Mouse (Mus musculus) heart, adult 9 months (tissue): Measurements from ENCODE around the gene Bmp8b.
A peak's percentile ranks its signal among the peaks of the same experiment; 100 is the strongest.
"Not testable (repeated sequence)": the region's sequence is repeated elsewhere in the genome, so short reads cannot be mapped to it uniquely, and the experiment has no call there.

Experiments
- DNase-seq, 2 experiments: peaks; one replicate each; pipeline ENCODE4 v3.0.0; 2022; ENCODE audit warnings: low spot score in 2 of 2

The Bmp8b gene

DNA sequence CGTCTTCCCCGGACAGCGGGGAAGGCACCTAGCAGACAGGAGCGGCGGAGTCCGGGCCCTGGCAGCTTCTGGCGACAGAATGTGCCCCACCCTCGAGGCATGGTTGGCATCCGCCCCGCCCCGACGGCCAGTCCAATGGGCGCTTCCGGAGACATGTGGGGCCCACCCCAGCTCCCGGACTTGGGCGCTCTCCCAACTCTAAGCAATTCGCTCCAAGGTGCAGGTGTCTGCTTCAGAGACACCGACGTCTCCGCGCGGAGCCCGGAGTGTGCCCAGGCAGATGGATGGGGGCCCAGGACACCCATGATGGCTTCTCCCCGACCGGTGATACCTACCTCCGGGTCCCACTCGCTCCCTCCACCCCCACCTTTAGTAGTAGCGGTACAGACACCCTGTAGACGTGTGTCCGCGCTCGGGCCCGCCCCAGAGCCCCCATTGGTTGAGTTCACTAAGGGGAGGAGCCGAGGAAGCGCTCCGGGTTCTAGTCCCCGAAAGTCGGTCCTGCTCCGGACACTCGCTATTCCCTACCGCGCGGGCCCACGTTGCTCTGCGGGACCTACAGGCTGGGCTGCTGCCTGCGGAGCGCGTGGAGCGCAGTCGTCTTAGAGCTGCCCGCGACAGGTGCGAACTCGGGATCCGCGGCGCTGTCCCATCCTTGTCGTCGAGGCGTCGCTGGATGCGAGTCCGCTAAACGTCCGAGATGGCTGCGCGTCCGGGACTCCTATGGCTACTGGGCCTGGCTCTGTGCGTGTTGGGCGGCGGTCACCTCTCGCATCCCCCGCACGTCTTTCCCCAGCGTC is at the start of gene Bmp8b:
Gene Bmp8b, plus strand, starts transcription at position 515 of the 800 bp plus-strand sequence.
- DNase-seq: no peak

DNA sequence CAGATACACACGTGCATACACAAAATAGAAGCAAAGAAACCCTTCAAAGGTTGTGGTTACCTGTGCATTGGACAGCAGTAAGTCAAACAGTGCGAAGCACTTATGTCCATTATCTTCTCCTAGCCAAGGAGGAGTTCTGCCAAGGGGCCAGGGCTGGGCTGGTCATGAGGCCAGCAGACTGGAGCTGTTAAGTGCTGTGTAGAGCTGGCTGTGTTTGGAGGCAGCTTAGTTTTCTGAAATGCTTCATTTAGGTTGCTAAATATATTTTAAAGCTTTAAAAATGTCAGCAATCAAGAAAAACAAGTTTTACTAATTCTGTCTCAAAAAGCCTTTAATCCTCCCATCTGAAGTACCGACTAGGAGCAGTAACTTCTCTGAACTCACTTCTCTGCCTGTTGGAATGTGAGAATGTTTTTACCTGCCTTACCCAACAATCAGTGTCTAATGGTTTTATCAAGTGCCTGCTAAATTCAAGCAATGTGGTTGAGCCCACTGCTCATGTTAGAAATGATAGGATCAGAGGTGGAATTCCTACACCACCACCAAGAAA is 48.3 kb upstream of the Bmp8b start:
- no peak for DNase-seq

DNA sequence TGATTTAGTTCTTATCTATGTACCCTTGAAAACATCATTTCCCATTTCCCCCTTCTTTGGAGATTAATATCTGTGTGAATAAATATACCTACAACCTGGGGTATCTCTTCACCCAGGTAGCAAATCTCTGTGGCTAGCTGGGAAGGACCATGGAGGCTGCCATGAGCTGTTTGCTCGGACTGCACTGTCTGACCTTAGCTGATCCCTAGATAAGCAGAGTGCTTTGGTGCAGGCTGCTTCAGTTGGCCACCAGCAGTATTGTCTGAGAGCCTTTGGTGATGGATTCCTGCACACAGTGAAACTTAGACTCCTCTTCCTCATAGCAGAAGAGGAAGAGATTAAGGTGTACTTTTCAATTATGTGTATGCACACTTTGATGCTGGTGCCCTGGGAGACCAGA is 47.0 kb upstream of the Bmp8b start:
- no peak for DNase-seq

DNA sequence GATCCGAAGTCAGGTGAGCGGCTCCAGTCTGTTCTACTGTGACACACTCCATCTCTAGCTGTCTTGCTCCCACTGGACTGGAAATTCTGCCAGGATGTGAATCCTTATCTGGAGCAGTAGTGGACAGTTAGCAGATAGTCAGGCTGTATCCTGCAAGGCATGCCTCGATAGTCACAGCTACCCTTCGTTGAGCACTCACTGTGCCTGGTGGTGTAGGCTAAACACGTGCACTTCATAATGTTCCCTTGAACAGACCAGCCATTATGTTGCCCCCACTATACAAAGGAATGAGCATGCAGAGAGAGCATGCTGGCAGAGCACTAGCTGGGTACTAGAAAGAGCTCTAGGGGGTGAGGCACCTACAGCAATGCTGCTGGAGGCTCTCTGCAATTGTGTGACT is 43.2 kb upstream of the Bmp8b start:
- DNase-seq: no peak

DNA sequence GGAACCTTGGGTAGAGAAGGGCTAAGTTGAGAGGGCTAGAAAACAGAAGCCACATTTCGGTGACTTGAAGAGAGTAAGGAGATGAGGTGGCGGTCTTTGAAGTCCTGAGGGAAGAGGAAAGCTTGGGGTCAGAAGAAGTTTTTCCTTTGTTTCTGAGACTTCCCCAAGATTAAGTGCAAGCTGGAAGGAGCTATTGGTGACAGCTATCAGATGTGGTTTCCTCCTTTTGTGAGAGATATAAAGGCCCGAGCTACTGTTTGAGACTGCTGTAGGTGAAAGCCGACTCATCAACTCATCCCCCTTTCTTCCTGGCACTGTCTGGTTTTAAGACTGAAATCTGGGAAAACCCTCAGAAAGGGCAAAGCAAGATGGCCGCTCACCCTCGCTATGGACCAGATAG is 36.3 kb upstream of the Bmp8b start:
- no peak for DNase-seq

DNA sequence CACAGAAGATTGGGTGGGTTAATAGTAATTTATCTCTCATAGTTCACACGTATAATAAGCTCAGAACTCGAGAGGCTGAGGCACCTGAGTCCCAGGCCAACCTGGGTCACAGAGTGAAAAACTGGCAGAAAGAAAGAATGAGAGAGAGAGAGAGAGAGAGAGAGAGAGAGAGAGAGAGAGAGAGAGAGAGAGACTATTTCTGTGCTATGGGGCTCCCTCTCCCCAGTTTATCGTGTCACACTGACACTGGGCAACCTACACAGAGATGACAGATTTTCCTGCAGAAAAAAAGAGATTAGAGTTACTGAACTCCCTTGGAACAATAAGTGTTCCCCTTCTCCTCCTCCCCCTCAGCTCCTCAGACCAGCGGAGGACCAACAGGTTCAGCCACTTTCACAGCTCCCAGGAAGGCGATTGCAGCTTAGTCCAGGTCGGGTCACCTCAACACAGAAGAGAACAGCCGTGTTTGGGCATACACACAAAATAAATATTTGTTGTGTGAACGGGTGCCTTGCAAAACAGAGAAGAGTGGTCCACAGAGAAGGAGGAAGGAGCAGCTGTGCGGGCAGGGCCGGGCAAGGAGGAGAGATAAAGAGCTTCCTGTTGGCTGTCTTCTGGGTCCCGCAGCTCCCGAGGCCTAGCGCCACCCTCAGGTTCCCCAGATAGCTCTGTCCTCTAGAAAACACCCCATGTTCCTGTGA is 33.5 kb upstream of the Bmp8b start:
- DNase-seq: no peak

DNA sequence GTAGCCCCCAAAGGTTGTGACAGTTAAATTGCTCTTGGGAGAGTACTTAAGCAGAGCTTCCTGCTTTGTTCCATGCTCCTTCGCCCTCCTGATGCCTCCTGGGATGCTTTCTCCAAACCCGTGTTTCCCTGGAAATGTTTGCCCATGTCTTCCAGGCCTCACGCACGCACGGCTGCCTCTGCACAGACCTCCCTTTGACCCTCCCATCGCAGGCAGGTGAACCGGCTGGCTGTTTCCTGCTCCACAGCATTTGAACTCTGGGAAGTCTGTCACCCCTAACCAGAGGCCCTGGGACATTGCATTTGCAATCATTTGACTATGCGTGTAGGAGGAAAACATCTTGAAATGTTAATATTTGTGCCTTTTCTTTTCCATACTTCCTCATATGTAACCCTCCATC is 28.0 kb upstream of the Bmp8b start:
- no peak for DNase-seq

DNA sequence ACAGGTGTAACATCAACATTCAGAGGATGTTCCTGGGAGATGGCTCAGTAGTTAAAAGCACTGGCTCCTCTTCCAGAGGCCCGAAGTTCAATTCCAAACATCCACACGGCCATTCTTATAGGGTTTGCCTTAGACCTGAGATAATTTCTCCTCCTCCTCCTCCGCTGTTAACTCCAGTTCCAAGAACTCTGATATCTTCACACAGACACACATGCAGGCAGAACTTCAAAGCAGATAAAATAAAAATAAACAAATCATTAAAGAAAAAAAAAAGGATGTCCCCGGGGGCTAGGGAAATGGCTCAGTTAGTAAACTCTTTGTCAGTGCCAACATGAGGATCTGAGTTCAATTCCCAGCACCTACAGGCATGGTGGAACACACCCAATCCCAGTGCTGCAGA is 26.7 kb upstream of the Bmp8b start:
- DNase-seq: no peak

DNA sequence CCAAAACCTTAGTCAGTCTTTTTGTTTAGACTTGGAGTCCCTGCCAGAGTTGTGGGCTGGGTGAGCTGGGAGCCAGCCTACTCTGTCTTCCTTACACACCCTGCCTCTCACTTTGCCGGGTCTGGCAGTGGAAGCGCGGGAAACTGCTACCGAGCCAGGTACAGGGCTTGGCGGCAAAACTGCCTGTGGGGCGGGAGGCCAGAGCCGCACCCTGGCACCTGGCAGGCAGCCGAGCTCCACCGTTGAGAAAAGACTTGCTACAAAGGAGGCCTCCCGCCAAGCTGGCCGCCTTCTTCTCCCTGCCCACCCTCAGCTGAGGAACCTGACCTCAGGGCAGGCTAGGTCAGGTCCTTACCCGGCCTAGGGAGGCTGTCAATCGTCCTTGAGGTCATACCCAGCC is 24.2 kb upstream of the Bmp8b start:
- no peak for DNase-seq

DNA sequence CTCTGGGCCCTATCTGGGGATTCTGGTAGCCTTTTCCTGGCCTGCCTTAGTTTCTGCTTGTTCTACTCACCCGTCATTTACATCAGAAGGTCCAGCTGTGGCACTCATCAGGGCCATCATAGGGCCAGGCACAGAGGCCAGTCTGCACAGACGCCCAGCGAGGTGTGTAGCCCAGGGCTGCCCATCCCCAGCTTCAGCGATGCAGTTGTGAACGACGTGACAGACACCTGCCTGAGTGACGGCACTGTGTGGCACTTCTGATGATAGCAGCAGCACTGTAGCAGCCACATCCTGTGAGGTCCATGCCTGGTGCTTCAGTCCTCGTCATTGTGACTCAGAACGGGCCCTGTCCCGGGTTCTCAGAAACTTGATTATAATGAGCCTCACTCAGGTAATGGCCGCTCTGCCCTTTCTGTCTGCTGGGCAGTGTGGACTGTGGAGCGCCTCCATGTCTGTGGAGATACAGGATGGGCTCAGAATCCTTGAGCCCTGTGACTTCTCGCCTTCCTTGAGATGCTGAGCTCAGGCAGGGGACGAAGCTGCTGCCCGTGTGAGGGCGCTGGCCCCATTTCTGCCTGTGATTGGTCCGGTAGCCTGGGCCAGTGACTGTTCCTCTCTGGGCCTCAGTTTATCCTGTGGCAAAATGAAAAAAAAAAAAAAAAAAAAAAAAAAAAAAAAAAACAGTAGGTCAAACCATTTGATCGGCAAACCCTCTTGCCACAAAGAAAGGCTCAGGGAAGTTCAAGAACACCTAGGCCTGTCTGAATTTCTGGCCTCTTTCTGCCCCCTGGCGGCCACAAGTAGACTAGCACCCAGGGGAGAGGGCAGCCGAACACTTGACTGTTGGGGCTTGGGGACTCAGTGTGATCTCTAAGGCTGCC is 22.4 kb upstream of the Bmp8b start:
- DNase-seq: peak; percentile 10 to 29

DNA sequence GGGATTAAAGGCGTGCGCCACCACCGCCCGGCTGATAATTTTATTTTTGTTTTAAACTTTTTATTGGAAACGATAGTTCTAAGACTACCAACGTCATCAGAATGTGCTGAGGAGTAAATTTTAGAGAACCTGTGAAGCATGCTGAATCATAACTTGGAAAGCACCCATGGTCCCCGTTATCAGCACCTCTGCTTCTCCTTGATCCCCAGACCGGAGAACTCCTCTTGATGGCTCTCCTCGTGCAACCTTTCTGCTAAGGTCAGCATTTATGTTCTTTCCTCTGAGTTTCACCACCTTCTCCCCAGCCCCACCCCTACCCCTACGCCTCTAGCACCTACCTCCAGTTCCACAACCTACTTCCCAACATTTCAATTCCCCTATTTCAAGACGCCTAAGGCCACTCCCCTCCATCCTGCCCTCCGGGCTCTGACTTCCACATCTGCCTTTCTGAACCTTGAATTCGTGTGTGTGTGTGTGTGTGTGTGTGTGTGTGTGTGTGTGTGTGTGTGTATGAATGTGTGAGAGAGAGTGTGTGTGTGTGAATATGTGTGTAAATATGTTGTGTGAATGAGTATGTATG is 21.6 kb upstream of the Bmp8b start:
- DNase-seq: no peak

DNA sequence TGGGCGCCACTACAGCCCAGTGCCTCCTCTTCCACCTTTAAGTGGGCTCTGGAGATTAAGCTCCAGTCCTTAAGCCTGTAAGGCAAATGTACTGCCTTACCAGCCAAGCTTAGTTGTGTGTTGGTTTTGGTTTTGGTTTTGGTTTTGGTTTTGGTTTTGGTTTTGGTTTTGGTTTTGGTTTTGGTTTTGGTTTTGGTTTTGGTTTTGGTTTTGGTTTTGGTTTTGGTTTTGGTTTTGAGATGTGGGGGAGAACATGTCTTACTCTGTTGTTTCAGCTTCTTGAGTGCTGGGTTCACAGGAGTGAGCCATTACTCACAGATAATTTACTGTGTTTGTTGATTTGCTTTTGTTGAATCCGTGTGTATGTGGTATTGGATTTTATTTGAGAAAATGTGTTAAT is 19.7 kb upstream of the Bmp8b start:
- no peak for DNase-seq

DNA sequence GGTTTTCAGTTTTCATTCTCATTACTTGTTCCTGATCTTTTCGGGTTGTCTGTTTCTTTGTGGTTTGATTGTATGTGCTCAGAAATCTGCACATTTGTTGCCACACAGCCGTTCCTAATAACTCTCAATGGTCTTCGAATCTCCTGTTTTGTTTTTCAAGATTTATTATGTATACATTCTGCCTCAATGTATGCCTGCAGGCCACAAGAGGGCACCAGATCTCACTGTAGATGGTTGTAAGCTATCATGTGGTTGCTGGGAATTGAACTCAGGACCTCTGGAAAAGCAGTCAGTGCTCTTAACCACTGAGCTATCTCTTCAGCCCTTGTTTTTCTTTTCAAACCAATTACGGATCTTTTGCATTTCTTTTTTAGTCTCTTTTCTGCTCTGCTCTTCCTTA is 18.6 kb upstream of the Bmp8b start:
- no peak for DNase-seq

DNA sequence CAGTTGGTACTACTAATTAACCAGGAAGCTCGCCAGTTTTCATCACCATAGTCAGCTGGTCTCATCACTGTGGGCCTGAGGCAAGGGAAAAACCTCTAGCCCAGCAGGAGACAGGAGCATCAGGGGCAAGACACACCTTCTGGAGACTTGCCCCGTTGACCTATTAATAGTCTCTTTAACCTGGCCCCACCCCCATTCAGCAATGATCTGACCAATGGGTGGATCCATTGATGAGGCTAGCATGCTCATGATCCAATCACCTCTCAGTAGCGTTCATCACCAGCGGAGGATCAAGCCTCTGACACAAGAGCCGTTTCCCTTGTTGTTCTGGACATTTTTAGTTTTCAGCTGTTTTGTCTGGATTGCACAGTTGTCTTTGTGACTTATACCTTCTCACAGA is 12.3 kb upstream of the Bmp8b start:
- DNase-seq: no peak

DNA sequence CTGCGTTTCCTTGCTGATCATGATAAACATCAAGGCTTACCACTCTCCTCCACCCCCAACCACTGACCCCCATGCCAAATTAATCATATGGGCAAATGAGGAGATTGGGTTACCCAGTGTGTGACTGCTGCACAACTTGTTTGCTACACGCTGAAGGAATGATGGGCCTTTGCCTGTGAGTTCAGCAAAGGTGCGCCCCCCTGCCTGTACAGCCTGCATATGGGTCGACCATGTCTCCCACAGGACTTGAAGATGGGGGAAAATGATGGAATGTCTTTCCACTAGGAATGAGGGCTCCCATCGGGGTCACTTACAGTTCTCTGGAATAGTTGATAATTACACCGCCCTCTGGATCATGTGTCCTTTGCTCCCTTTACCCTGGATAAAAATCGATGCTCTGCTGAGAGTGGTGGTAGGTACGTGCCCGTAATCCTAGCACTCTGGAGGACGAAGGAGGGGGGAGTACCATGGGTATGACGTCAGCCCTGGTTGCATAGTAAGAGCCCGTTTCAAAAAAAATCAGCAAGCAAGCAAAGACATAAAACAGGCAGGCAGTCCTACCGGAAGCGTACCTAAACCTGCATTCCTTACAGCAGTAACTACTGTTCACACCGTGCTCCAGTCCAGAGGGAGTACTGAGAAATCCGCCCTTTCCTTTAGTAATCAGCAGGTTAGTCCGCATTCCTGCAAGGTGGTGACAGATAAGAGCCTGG is 11.7 kb upstream of the Bmp8b start:
- no peak for DNase-seq

DNA sequence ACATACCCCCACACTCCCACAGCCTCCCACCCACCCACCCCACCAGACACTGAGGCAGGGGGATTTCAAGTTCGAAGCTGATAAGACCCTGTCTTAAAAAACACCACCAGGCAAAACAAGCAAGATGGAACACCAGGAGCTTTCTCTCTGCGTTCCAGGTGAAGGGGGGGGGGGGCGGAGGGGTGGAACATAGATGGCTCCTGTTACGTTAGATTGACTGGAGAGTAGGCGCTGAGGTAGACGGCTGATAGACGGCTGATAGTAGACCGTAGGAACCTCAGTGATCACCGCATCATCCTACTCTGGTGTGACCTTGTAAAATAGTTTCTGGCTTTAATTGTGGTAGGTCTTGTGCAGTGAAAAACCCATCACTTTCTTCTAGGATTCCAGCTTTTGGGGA is 11.1 kb upstream of the Bmp8b start:
- no peak for DNase-seq

DNA sequence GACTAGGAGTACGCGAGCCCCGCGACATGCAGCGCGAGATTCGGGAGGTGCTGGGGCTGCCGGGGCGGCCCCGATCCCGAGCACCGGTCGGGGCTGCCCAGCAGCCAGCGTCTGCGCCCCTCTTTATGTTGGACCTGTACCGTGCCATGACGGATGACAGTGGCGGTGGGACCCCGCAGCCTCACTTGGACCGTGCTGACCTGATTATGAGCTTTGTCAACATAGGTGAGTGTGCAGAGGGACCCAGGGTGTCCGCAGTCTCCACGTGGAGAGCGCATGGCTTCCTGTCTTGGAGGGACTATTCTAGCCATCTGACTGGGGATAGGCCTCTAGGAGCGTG is 456 bp downstream of the Bmp8b start:
- no peak for DNase-seq

DNA sequence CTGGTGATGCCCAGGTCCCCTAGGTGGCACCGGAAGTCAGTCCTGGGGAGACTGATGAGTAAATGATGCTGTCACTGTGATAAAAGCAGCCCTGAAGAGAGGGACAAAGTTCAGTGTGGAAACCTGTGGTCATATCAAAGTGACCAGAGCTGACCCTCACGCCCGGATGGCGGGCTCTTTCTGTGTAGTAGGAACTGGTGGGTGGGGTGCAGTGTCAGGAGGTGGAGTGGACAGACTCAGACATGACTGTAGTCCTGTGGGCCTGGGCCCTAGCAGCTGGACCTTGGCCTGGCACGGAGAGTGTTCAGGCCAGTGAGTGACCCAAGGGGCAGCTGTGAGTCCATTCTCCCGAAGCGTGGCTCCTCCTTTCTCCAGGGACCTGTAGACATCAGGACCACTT is 964 bp downstream of the Bmp8b start:
- not testable (repeated sequence) for DNase-seq

DNA sequence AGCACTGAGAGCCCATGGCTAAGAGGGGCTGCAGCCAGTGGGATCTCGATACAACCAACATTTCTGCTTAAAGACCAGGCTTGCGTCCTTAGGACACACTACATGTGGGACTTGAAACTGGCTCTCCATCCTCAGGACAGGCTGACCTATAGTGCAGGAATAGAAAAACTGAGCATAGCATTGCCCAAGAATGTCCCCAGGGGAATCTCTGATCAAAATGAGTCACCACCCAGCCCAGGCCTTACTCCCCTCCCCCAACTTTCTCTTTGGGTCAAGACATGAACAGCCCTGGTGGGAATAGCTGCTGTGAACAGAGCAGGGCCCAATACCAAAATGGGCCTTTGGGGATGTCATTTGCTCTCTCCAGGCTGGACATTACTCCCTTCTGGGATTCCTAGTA is 1.9 kb downstream of the Bmp8b start:
- no peak for DNase-seq

DNA sequence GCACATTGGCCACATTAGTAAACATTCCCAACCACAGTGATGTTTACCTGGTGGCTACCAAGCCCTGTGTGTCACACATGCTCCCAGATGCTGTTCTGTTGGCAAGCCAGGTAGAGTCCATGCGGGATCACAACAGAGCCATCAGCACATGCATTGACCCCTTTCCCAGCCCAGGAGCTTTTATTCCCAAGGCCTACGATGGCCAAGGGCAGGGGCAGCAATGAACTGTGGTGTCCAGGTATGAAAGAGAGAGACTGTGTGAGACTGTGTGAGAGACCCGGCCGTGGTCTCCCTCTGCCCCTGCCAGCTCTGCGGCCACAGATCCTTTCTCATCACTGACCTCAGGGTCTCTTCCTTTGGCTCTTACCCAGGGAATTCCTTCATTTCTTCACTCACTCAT is 3.1 kb downstream of the Bmp8b start:
- DNase-seq: no peak

DNA sequence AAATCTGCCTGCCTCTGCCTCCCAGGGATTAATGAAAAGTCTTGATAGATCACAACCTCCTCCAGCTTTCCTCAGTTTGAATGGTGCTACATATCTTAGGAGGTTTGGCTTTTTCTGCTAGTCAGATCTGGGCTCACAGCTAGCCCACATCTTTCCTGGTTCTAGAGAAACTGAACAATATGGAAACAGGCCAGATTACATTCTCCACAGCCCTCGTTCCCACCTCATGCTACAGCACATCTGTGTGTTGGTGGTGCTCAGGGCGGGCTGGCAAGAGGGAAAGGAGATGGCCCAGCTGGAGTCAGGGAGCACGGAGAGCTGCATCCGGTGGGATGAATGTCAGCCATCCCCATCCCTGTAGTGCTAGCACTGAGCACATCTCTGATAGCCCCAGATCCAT is 5.8 kb downstream of the Bmp8b start:
- no peak for DNase-seq
